Mouse (Mus musculus): ENCODE data around the gene Cma1. TPM values are rescaled to one million over a fixed set of nuclear protein-coding genes. Genes with fewer than 3 reads are reported as not detected.

Cma1 gene
- 17.9 and 42.7 TPM in 2 replicates for polyA plus RNA-seq (2012; rRNA removed; ENCODE audit: low replicate concordance)

GRCm38 (mm10) chr14:55944575-55944974 is at the start of gene Cma1:
Gene Cma1 (minus strand): TSS chr14:55944675.

DNA sequence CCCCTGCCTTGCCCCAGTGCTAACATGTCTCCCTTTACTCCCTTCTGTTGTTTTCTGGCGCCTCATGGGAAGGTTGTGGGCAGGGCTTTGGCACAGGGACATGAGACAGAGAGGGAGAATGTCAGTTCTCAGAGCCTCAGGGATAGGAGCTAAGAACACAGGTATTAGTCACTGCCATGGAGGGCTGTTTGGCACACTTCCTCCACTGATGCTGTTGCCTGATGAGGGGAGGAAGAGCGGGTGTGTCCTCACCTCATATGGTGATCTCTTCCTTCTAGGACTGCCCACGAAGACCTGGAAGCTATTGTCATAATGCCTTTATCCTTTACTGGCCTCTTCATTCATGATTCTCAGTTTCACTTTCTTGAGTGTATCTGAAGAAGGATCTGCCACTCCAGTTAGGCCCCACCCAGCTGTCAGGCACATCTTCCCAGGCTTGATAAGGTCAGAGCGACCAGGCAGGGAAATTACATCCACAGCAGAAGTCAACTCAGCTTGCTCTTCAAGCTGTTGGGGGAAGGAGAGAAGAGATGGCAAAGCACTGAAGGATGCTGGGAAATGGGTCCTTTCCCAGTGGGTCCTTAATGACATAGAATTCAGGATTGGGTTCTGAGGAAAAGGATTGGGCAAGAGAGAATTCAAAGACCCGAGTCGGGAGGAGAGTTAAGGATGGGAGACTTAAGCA is 6.0 kb upstream of the Cma1 start, which contains the start of gene Cma2:
Cma2 (plus strand) TSS at position 635 of the 685 bp plus-strand sequence.

GRCm38 (mm10) chr14:55899701-55900413 is 44.6 kb downstream of the Cma1 start, which contains the start of gene Sdr39u1:
Gene Sdr39u1 (minus strand): TSS chr14:55900293.

Other genes with a start within 250 kb of the Cma1 start
- gene Tgm1, start 230.7 kb downstream of the Cma1 start, polyA plus RNA-seq (2012; rRNA removed; ENCODE audit: low replicate concordance): 8.3 and 10.6 TPM in 2 replicates
- gene Rabggta, start 222.4 kb downstream of the Cma1 start, polyA plus RNA-seq (2012; rRNA removed; ENCODE audit: low replicate concordance): 51.2 and 52.9 TPM in 2 replicates
- gene Dhrs1, start 199.0 kb downstream of the Cma1 start, polyA plus RNA-seq (2012; rRNA removed; ENCODE audit: low replicate concordance): 75.4 and 104 TPM in 2 replicates
- gene Nop9, start 199.0 kb downstream of the Cma1 start, polyA plus RNA-seq (2012; rRNA removed; ENCODE audit: low replicate concordance): 16.8 and 28.9 TPM in 2 replicates
- gene Cideb, start 186.2 kb downstream of the Cma1 start, polyA plus RNA-seq (2012; rRNA removed; ENCODE audit: low replicate concordance): 2.9 and 3.4 TPM in 2 replicates
- gene Ltb4r2, start 183.2 kb downstream of the Cma1 start, polyA plus RNA-seq (2012; rRNA removed; ENCODE audit: low replicate concordance): 0.29 and 0.34 TPM in 2 replicates
- 5.1 and 7.6 TPM in 2 replicates for gene Ltb4r1, start 178.7 kb downstream of the Cma1 start, polyA plus RNA-seq (2012; rRNA removed; ENCODE audit: low replicate concordance)
- gene Adcy4, start 160.6 kb downstream of the Cma1 start, polyA plus RNA-seq (2012; rRNA removed; ENCODE audit: low replicate concordance): 41.0 and 55.8 TPM in 2 replicates
- gene Ripk3, start 155.8 kb downstream of the Cma1 start, polyA plus RNA-seq (2012; rRNA removed; ENCODE audit: low replicate concordance): 21.9 and 26.5 TPM in 2 replicates
- gene Nfatc4, start 121.5 kb downstream of the Cma1 start, polyA plus RNA-seq (2012; rRNA removed; ENCODE audit: low replicate concordance): 28.1 and 37.1 TPM in 2 replicates
- gene Nynrin, start 90.7 kb downstream of the Cma1 start, polyA plus RNA-seq (2012; rRNA removed; ENCODE audit: low replicate concordance): 6.3 and 6.5 TPM in 2 replicates
- 0.26 and 0.33 TPM in 2 replicates for gene Cbln3, start 60.3 kb downstream of the Cma1 start, polyA plus RNA-seq (2012; rRNA removed; ENCODE audit: low replicate concordance)
- gene Khnyn, start 59.7 kb downstream of the Cma1 start, polyA plus RNA-seq (2012; rRNA removed; ENCODE audit: low replicate concordance): 24.4 and 25.2 TPM in 2 replicates
- 48.0 and 73.6 TPM in 2 replicates for gene Sdr39u1, start 44.4 kb downstream of the Cma1 start, polyA plus RNA-seq (2012; rRNA removed; ENCODE audit: low replicate concordance)
- gene Cma2, start 6.3 kb upstream of the Cma1 start, polyA plus RNA-seq (2012; rRNA removed; ENCODE audit: low replicate concordance): not detected in 2 replicates
- gene Mcpt1, start 73.3 kb upstream of the Cma1 start, polyA plus RNA-seq (2012; rRNA removed; ENCODE audit: low replicate concordance): 0.11 TPM in 1 of 2 replicates, not detected in the other
- gene Mcpt9, start 85.8 kb upstream of the Cma1 start, polyA plus RNA-seq (2012; rRNA removed; ENCODE audit: low replicate concordance): not detected in 2 replicates
- gene Mcpt2, start 97.4 kb upstream of the Cma1 start, polyA plus RNA-seq (2012; rRNA removed; ENCODE audit: low replicate concordance): not detected in 2 replicates
- 25.7 and 57.6 TPM in 2 replicates for gene Mcpt4, start 117.6 kb upstream of the Cma1 start, polyA plus RNA-seq (2012; rRNA removed; ENCODE audit: low replicate concordance)
- not detected in 2 replicates for gene Mcpt8, start 140.6 kb upstream of the Cma1 start, polyA plus RNA-seq (2012; rRNA removed; ENCODE audit: low replicate concordance)
- 0.20 and 0.32 TPM in 2 replicates for gene Ctsg, start 157.9 kb upstream of the Cma1 start, polyA plus RNA-seq (2012; rRNA removed; ENCODE audit: low replicate concordance)
- gene Gzme, start 175.9 kb upstream of the Cma1 start, polyA plus RNA-seq (2012; rRNA removed; ENCODE audit: low replicate concordance): not detected in 2 replicates
- gene Gzmd, start 187.9 kb upstream of the Cma1 start, polyA plus RNA-seq (2012; rRNA removed; ENCODE audit: low replicate concordance): not detected in 2 replicates
- not detected in 2 replicates for gene Gzmg, start 214.9 kb upstream of the Cma1 start, polyA plus RNA-seq (2012; rRNA removed; ENCODE audit: low replicate concordance)
- gene Gzmn, start 229.9 kb upstream of the Cma1 start, polyA plus RNA-seq (2012; rRNA removed; ENCODE audit: low replicate concordance): not detected in 2 replicates

All from mammary gland, adult 2 months (tissue).